Mouse (Mus musculus) hindbrain, embryonic 13.5 days (tissue): Measurements from ENCODE around the gene Rangrf. TPM values are rescaled to one million over a fixed set of nuclear protein-coding genes. Genes with fewer than 3 reads are reported as not detected.
"Not testable (repeated sequence)": the region's sequence is repeated elsewhere in the genome, so short reads cannot be mapped to it uniquely, and the experiment has no call there.

Source experiments
- ATAC-seq: fragments of 200-750 bp; cut with Nextera tagmentation; 2 replicates; pipeline ENCODE4 v1.8.0; 2017; ENCODE audit warnings: moderate TSS enrichment; ENCODE audit not compliant: low FRiP score
- H3K27ac ChIP-seq: fragments of 300-500 bp; sonication (generic); 2 replicates; pipeline ENCODE4 v1.5.1; 2015; ENCODE audit warnings: inconsistent platforms, mild to moderate bottlenecking, moderate library complexity
- H3K27me3 ChIP-seq: fragments of 300-500 bp; sonication (generic); 2 replicates; pipeline ENCODE4 v1.6.1; 2015; ENCODE audit warnings: mild to moderate bottlenecking, inconsistent platforms
- H3K36me3 ChIP-seq: fragments of 300-500 bp; sonication (generic); 2 replicates; pipeline ENCODE4 v1.6.1; 2015; ENCODE audit warnings: mild to moderate bottlenecking, inconsistent platforms
- H3K4me1 ChIP-seq: fragments of 300-500 bp; sonication (generic); replicated peaks from 2 replicates; pipeline ENCODE4 v1.6.1; 2015; ENCODE audit warnings: inconsistent platforms
- H3K4me2 ChIP-seq: fragments of 300-500 bp; sonication (generic); 2 replicates; pipeline ENCODE4 v1.6.1; 2015; ENCODE audit warnings: inconsistent platforms, mild to moderate bottlenecking, moderate library complexity
- H3K4me3 ChIP-seq: fragments of 300-500 bp; sonication (generic); 2 replicates; pipeline ENCODE4 v1.5.1; 2015; ENCODE audit warnings: mild to moderate bottlenecking, inconsistent platforms
- H3K9ac ChIP-seq: fragments of 300-500 bp; sonication (generic); 2 replicates; pipeline ENCODE4 v1.6.1; 2015; ENCODE audit warnings: mild to moderate bottlenecking, inconsistent platforms
- H3K9me3 ChIP-seq: fragments of 300-500 bp; sonication (generic); 2 replicates; pipeline ENCODE4 v1.6.1; 2016; ENCODE audit warnings: inconsistent platforms
- WGBS: fragments of 180-500 bp; shearing (Covaris S2); methylation state at CpG from one replicate; pipeline ENCODE4 v1.1.7; 2015; 5-methylcytosine and 5-hydroxymethylcytosine counted together
- polyA plus RNA-seq: library from polyadenylated mRNA; unstranded; fragments of >200 nt; fragmentation: Nextera tagmentation; extraction: Ambion mirVana; gene quantifications from 2 replicates; pipeline ENCODE4 v1.2.1, GENCODE M21; 2015

The Rangrf gene
- polyA plus RNA-seq, 1 experiment from 2014 or later, result 26.7 TPM

DNA sequence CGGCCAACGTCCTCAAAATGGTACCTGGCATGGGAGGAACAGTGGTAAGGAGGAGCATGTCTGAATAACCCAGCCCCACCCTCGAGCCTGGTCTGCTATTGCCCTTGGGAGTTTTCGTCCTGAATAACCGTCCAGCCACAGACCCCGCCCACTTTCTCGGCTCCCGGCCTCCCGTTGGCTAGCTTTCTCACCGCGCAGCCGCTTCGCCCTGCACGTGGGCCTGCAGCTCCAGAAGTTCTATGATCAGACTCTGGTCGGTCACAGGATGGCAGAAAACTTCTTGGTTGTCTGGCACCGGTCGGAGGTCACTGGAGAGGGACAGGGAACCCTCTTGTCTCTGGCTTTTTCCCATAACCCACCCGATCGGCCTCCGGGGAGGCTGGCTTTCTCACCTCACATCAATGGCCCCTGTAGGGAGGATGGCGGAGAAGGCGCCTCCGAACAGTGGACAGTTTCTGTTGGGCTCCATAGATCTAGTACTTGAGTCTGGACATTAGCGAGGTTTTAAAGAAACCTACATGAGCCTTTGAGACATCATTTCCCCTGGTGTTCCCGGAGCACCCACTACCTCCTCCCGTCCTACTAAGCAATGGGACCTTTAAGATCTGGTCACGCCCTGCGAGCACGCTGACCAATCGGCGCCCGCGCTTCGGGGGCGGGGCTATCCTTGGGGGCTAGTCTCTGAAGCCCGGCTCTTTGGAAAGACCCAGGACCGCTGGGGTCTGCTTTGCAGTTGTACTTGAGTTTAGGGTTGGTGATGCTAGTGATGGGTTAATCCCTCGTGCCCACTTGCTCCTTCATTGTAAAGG is 1.5 kb downstream of the Rangrf start:
- not testable (repeated sequence) for H3K27me3 ChIP-seq

DNA sequence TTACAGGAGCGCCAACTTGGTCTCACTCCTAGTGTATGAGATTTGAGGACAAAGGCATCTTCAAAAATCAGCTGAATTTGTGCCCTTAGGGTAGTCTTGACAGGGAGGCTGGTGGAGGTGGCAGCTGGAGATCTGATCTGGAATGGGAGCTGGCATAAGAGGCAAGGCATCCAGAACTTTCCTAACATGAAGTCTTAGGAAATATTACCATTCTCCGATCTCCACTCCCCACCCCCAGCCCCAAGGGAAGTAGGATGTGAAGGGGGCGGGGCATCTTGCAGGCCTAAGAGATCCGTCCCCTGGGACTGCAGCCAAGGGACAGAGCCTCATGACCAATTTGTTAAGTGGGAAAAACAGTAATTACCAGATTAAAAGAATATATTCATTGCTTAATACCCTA is 4.8 kb downstream of the Rangrf start:
- Histone ChIP-seq H3K9ac (no peak overlapping the region), H3K27me3 (peaks cover 12% of the 10 kb centered on the region; the same call in 1 of the 2 replicates), H3K36me3 (no peaks in the 10 kb centered on the region), H3K4me1 (peaks cover 33% of the 10 kb centered on the region), H3K4me2 (no peak overlapping the region), H3K27ac (no peak overlapping the region), H3K4me3 (no peak overlapping the region), H3K9me3 (no peaks in the 10 kb centered on the region)
- WGBS, result 75% methylated on average over 4 of the region's 4 CpGs
- ATAC-seq, result no peak

More for the DNA sequence above, 1.5 kb downstream of the Rangrf start:
- peak overlapping the region; percentile 43 for H3K4me3 ChIP-seq
- peak overlapping the region; percentile 63 for H3K4me2 ChIP-seq
- not testable (repeated sequence) for H3K9me3 ChIP-seq, H3K36me3 ChIP-seq, H3K27ac ChIP-seq
- peaks cover 19% of the 10 kb centered on the region for H3K4me1 ChIP-seq
- peak overlapping the region; percentile 51 for H3K9ac ChIP-seq
- WGBS, result under 1% methylated on average over 38 of the region's 38 CpGs
- peak; percentile 86 for ATAC-seq

DNA sequence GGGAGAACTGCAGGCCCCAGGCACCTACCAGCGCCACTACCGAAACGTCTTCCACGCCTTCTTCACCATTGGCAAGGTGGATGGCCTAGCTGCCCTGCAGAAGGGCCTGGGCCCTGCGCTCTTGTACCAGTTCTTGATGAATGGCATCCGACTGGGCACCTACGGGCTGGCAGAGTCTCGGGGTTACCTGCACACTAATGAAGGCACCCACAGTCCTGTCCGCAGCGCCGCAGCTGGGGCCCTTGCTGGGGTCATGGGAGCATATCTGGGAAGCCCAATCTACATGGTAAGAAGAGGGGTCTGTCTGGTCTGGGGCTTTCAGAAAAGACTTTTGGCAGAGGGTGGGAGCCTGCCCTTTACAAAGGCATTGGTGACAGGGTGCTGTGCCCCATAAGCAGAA is 6.2 kb downstream of the Rangrf start:
- 84% methylated on average over 11 of the region's 11 CpGs for WGBS
- H3K36me3 ChIP-seq, result no peaks in the 10 kb centered on the region
- no peak overlapping the region for H3K4me3 ChIP-seq
- no peak overlapping the region for H3K27ac ChIP-seq
- no peaks in the 10 kb centered on the region for H3K9me3 ChIP-seq
- H3K4me1 ChIP-seq, result peaks cover 29% of the 10 kb centered on the region
- H3K4me2 ChIP-seq, result peak overlapping the region; percentile 90
- H3K27me3 ChIP-seq, result peaks cover 12% of the 10 kb centered on the region; the same call in 1 of the 2 replicates
- peak overlapping the region; percentile 81; the same call in 1 of the 2 replicates for H3K9ac ChIP-seq
- ATAC-seq, result no peak

DNA sequence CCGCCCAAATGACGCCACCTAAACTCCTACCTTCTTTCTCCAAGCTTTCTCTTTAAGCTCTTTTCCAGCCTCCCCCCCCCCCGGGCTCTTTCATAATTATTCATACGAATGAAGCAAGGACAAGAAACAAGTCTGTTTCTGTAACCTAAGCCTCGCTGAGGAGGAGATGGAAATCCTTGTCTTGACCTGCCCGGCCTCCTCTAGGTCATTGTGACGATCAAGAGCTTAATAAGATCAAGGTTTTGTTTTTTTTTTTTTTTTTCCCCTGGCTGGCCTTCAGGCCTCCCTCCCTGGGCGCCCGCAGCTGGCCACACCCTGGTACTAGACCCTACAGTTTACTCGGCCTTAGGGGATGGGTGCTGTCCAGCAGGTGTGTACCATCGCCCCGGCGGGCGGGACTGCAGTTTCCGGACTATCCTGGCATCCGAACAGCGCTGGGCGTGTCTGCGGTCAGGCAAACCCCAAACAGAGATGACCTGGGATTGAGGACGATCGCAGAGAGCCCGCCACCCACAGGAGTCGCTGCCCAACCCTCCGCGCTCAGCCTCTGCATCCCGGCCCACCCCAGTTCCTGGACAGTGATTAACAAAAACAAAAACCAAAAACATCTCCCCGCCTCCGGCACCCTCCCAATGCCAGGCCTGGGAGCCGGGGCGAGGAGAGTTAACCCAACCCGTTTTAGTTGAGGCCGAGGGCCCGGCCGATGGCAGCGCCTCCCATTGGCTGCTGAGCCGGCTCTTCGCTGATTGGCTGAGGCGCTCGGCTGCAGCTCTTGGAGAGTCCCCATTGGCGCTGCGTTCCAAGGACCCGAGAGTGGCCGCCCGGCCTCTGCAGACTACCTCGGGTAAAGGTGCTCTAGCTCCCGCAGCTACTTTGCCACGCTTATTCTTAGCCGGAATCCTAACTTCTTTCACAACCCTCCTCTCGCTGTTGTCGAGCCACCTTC is 7.4 kb downstream of the Rangrf start, which contains the start of gene Slc25a35:
Gene Slc25a35 (plus strand): TSS at position 795 of the 946 bp plus-strand sequence.
- H3K27ac ChIP-seq, result peak within 1 kb of the TSS; percentile 72
- H3K36me3 ChIP-seq, result no peaks in the 10 kb centered on the region
- peak within 1 kb of the TSS; percentile 90 for H3K4me2 ChIP-seq
- peak within 1 kb of the TSS; percentile 81 for H3K9ac ChIP-seq
- peak within 1 kb of the TSS; percentile 63 for H3K4me3 ChIP-seq
- no peaks in the 10 kb centered on the region for H3K9me3 ChIP-seq
- WGBS, result under 1% methylated on average over 50 of the region's 50 CpGs
- peaks cover 24% of the 10 kb centered on the region for H3K4me1 ChIP-seq
- H3K27me3 ChIP-seq, result peaks cover 16% of the 10 kb centered on the region
- peak; percentile 96 for ATAC-seq

DNA sequence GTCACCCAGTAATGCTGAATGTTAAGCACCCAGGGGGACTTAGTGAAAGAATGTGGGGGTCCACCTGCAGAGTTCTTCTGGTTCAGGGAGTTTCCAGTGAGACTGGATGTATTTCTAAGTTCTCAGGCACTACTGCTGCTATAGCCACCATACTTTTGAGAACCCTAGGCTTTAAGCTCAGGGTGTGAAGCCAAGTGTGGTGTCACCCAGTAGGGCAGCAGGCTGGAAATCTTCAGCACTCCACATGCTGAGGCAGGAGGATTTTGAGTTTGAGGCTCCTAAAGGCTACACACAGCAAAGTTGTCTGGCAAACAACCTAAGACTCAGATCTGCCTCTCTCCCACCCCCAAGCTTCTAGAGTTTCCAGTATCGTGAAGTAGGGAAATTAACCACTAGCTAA is 8.4 kb downstream of the Rangrf start:
- Histone ChIP-seq H3K27me3 (peaks cover 16% of the 10 kb centered on the region), H3K4me2 (peak overlapping the region; percentile 90; the same call in 1 of the 2 replicates), H3K4me1 (peaks cover 23% of the 10 kb centered on the region), H3K9me3 (no peaks in the 10 kb centered on the region), H3K27ac (no peak overlapping the region), H3K9ac (no peak overlapping the region), H3K36me3 (no peaks in the 10 kb centered on the region), H3K4me3 (0 out of 2 replicates have a peak overlapping the region, but pooled peaks have one; percentile 63)
- no peak for ATAC-seq
- WGBS, result 62% methylated on average over 1 of the region's 1 CpGs

DNA sequence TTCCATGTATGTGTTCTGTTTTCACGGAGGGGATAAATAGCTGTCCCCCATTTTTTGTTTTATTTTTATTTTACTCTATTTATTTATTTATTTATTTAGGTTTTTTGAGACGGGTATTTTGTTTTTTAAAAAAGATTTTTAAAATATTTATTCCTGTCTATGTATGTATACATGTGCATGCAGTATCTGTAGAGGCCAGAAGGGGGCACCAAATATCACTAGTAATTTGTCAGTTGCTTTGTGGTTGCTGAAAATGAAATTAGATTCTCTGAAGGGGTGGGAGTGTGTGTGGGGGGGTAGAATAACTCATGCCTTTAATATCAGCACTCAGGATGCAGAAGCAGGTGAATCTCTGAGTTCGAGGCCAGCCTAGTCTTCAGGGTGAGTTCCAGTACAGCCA is 9.1 kb downstream of the Rangrf start:
- ATAC-seq, result no peak
- H3K36me3 ChIP-seq, result no peaks in the 10 kb centered on the region

DNA sequence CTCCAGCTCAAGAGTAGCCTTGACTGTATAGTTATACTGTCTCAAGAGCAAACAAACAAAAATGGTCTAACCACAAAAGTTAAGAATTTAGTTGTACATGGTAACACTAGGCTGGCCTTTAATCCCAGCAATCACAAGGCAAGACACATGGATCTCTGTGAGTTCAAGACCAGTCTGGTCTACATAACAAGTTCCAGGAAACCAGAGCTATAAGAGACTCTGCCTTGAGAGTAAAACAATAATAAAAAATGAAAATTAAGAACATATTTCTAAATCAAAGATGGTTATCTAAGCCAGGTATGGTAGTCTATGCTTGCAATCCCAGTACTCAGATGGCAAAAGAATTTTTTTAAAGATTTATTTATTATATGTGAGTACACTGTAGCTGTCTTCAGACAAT is 9.9 kb downstream of the Rangrf start:
- peaks cover 19% of the 10 kb centered on the region for H3K4me1 ChIP-seq
- no peak overlapping the region for H3K9ac ChIP-seq
- H3K4me3 ChIP-seq, result no peak overlapping the region
- no peaks in the 10 kb centered on the region for H3K9me3 ChIP-seq
- H3K27ac ChIP-seq, result no peak overlapping the region
- ATAC-seq, result no peak
- H3K27me3 ChIP-seq, result peaks cover 16% of the 10 kb centered on the region
- no peak overlapping the region for H3K4me2 ChIP-seq
- no peaks in the 10 kb centered on the region for H3K36me3 ChIP-seq

More for the DNA sequence above, 9.1 kb downstream of the Rangrf start:
- peaks cover 16% of the 10 kb centered on the region for H3K27me3 ChIP-seq
- H3K9me3 ChIP-seq, result no peaks in the 10 kb centered on the region
- no peak overlapping the region for H3K4me3 ChIP-seq
- H3K4me2 ChIP-seq, result no peak overlapping the region
- H3K4me1 ChIP-seq, result peaks cover 23% of the 10 kb centered on the region
- WGBS, result 30% methylated on average over 3 of the region's 3 CpGs
- no peak overlapping the region for H3K27ac ChIP-seq
- H3K9ac ChIP-seq, result no peak overlapping the region

DNA sequence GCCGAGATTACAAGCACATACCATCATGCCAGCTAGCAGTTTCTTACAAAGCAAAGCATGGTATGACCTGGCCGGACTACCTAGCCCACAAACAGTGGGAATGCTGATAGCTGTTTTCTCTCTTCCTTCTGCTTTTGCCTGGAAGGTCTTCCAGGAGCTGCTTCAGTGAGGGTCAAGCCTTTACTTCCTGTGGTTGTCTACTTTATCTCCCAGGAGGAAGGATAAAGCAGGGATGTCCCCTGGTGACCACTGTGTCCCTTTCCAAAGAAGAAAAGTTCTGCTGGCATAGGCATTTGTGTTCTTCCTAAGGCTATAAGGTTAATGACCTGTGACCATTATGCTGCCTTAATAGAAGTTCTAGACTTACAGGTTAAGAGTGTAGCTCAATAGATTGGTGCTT is 11.6 kb downstream of the Rangrf start:
- no peak overlapping the region for H3K9ac ChIP-seq
- no peak for ATAC-seq
- no peak overlapping the region for H3K4me2 ChIP-seq
- H3K27me3 ChIP-seq, result peaks cover 15% of the 10 kb centered on the region
- H3K4me1 ChIP-seq, result peaks cover 13% of the 10 kb centered on the region
- no peak overlapping the region for H3K4me3 ChIP-seq
- WGBS, result 82% methylated on average over 2 of the region's 2 CpGs
- no peaks in the 10 kb centered on the region for H3K9me3 ChIP-seq
- no peak overlapping the region for H3K27ac ChIP-seq
- H3K36me3 ChIP-seq, result no peaks in the 10 kb centered on the region

DNA sequence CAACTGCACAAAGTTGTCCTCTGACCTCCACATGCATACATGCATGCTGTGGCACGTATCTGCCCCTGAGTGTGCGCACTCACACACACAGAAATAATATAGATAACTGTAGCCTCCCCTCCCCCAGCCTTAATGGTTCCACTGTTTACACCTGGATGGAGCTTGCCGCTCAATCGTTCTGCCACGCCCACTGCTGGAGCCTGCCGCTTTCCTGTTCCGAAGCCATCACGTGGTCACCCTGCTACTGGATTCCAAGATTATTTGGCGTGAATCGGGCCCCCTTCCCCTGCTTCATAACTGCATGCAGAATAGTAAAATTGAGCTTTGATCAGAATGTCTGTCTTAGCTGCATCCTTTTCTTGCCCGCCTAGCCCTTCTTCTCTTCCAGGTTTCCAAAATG is 12.8 kb downstream of the Rangrf start:
- WGBS, result 29% methylated on average over 11 of the region's 11 CpGs
- H3K27ac ChIP-seq, H3K4me3 ChIP-seq, H3K9me3 ChIP-seq, ATAC-seq, H3K36me3 ChIP-seq, H3K4me2 ChIP-seq, H3K9ac ChIP-seq, H3K4me1 ChIP-seq: not testable (repeated sequence)
- peaks cover 24% of the 10 kb centered on the region for H3K27me3 ChIP-seq

DNA sequence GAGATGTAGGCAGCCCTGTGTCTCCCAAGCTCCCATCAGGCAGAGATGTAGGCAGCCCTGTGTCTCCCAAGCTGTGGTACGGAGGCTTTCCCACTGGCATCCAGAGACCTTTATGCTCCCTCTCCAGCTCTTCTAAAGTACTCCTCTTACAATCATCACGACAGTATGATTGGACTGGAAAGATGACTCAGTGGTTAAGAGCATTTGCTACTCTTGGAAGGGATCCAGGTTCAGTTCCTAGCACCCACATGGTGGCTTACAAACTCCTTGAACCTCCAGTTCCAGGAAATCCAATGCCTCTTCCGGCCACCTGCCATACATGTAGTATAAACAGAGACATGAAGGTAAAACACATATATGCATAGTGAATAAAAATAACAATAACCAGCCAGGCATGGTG is 13.4 kb downstream of the Rangrf start:
- no peak overlapping the region for H3K4me2 ChIP-seq
- no peak overlapping the region for H3K9ac ChIP-seq
- no peaks in the 10 kb centered on the region for H3K4me1 ChIP-seq
- H3K4me3 ChIP-seq, result no peak overlapping the region
- H3K27ac ChIP-seq, result no peak overlapping the region
- ATAC-seq, result no peak
- WGBS, result 75% methylated on average over 3 of the region's 3 CpGs
- H3K36me3 ChIP-seq, result no peaks in the 10 kb centered on the region
- H3K9me3 ChIP-seq, result no peaks in the 10 kb centered on the region
- peaks cover 28% of the 10 kb centered on the region for H3K27me3 ChIP-seq

DNA sequence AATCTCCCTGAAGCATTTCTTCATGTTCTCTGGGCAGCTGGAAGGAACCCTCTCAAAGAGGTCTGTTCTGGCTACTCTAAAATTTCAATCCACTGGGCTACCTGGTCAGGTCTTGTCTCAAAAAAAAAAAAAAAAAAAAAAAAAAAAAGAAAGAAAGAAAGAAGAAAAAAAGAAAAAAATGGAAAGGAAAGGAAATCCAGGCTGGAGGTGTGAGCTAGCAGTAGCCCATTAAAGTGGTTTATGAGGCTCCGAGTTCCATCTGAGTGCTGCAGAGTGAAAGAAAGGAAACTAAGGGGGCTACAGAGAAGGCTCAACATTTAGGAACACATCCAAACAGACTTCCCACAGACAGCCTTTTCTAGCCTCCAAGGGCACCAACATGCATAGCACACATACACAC is 17.0 kb downstream of the Rangrf start:
- H3K4me2 ChIP-seq, result no peak overlapping the region
- ATAC-seq, result no peak
- H3K4me3 ChIP-seq, result no peak overlapping the region
- peaks cover 11% of the 10 kb centered on the region for H3K4me1 ChIP-seq
- 95% methylated on average over 1 of the region's 1 CpGs for WGBS
- peaks cover 58% of the 10 kb centered on the region for H3K27me3 ChIP-seq
- no peaks in the 10 kb centered on the region for H3K9me3 ChIP-seq
- no peak overlapping the region for H3K9ac ChIP-seq
- H3K36me3 ChIP-seq, result no peaks in the 10 kb centered on the region
- H3K27ac ChIP-seq, result no peak overlapping the region

DNA sequence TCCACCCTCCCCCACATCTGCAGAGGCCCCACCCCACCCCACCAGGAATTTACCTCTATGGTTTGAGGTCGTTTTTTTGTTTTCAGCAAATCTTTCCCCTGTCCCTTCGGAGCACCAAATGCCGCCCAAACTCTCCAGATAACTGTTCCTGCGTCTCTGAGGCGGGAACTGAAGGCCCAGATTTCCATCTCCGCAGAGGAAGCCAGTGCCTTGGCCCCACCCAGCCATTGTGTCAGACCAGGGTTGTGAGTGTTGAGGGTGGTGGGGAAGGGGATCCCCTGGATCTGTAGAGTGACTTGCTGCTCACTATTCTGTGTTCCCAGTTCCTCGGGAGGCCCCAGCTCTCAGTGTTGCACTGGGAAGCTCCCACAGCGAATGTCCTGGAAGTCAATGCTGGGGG is 17.7 kb downstream of the Rangrf start, which contains the start of gene Arhgef15:
Gene Arhgef15 (minus strand): TSS at position 173 of the 400 bp plus-strand sequence.
- no peak within 1 kb of the TSS for H3K27ac ChIP-seq
- H3K27me3 ChIP-seq, result peaks cover 58% of the 10 kb centered on the region
- 34% methylated on average over 8 of the region's 8 CpGs for WGBS
- H3K4me2 ChIP-seq, result peak within 1 kb of the TSS; percentile 11; the same call in 1 of the 2 replicates
- H3K9me3 ChIP-seq, result no peaks in the 10 kb centered on the region
- H3K36me3 ChIP-seq, result no peaks in the 10 kb centered on the region
- no peak for ATAC-seq
- 0 out of 2 replicates have a peak within 1 kb of the TSS, but pooled peaks have one; percentile 12 for H3K4me3 ChIP-seq
- no peak within 1 kb of the TSS for H3K9ac ChIP-seq
- H3K4me1 ChIP-seq, result peaks cover 11% of the 10 kb centered on the region
